Mouse (Mus musculus) layer of hippocampus, adult 2 months (tissue): ENCODE results near the gene Snap91. TPM values are rescaled to one million over a fixed set of nuclear protein-coding genes. Genes with fewer than 3 reads are reported as not detected.

ENCODE experiments used
- DNase-seq, 2 experiments: peaks; one replicate each; pipeline ENCODE4 v3.0.0; 2022; ENCODE audit warnings: low spot score in 2 of 2
- H3K27ac ChIP-seq: fragments of 200-600 bp; 2 replicates; pipeline ENCODE4 v1.8.1; 2022
- H3K4me3 ChIP-seq: fragments of 200-600 bp; 2 replicates; pipeline ENCODE4 v1.8.1; 2022; ENCODE audit warnings: mild to moderate bottlenecking
- CTCF ChIP-seq: fragments of 200-600 bp; conservative IDR thresholded peaks from 2 replicates; pipeline ENCODE4 v1.8.1; 2022; ENCODE audit warnings: antibody characterized with exemption, mild to moderate bottlenecking, moderate library complexity
- total RNA-seq, 2 experiments: library from RNA; stranded (reverse); gene quantifications; 2 replicates each; pipeline ENCODE4 v1.2.3; 2021

The Snap91 gene
- total RNA-seq, 2 experiments from 2014 or later, result 395 to 402 TPM

GRCm38 (mm10) chr9:86799099-86799498 lies 81.4 kb downstream of the Snap91 start:
- H3K4me3 ChIP-seq, result no peak overlapping the region
- DNase-seq, result no peak
- no peak for TF ChIP-seq CTCF
- H3K27ac ChIP-seq, result no peak overlapping the region

- TF ChIP-seq CTCF, result no peak
- H3K4me3 ChIP-seq, result no peak overlapping the region
- H3K27ac ChIP-seq, result 0 out of 2 replicates have a peak overlapping the region, but pooled peaks have one; percentile 7
- no peak for DNase-seq
These were observed 81.8 kb downstream of the Snap91 start for GRCm38 (mm10) chr9:86798686-86799085.

GRCm38 (mm10) chr9:86798129-86798528 lies 82.3 kb downstream of the Snap91 start:
- TF ChIP-seq CTCF, result no peak
- H3K27ac ChIP-seq, result no peak overlapping the region
- H3K4me3 ChIP-seq, result no peak overlapping the region
- DNase-seq, result no peak

GRCm38 (mm10) chr9:86797553-86797952 lies 82.9 kb downstream of the Snap91 start:
- H3K27ac ChIP-seq, result no peak overlapping the region
- no peak overlapping the region for H3K4me3 ChIP-seq
- no peak for DNase-seq
- no peak for TF ChIP-seq CTCF

GRCm38 (mm10) chr9:86795236-86795635 lies 85.2 kb downstream of the Snap91 start:
- no peak for DNase-seq
- Histone ChIP-seq H3K4me3 (no peak overlapping the region), H3K27ac (no peak overlapping the region)
- TF ChIP-seq CTCF, result no peak

- TF ChIP-seq CTCF, result no peak
- no peak for DNase-seq
- Histone ChIP-seq H3K4me3 (no peak overlapping the region), H3K27ac (no peak overlapping the region)
These were observed 88.5 kb downstream of the Snap91 start for GRCm38 (mm10) chr9:86791927-86792326.

- DNase-seq, result no peak
- TF ChIP-seq CTCF, result no peak
- Histone ChIP-seq H3K27ac (no peak overlapping the region), H3K4me3 (no peak overlapping the region)
These were observed 91.3 kb downstream of the Snap91 start for GRCm38 (mm10) chr9:86789186-86789585.

GRCm38 (mm10) chr9:86782836-86783235 lies 97.6 kb downstream of the Snap91 start:
- no peak overlapping the region for H3K4me3 ChIP-seq
- H3K27ac ChIP-seq, result no peak overlapping the region
- no peak for DNase-seq
- TF ChIP-seq CTCF, result no peak

GRCm38 (mm10) chr9:86781426-86781825 lies 99.0 kb downstream of the Snap91 start:
- DNase-seq, result no peak
- Histone ChIP-seq H3K27ac (no peak overlapping the region), H3K4me3 (no peak overlapping the region)
- TF ChIP-seq CTCF, result no peak

GRCm38 (mm10) chr9:86778212-86778611 lies 102.2 kb downstream of the Snap91 start:
- no peak for DNase-seq
- H3K4me3 ChIP-seq, result no peak overlapping the region
- no peak overlapping the region for H3K27ac ChIP-seq
- no peak for TF ChIP-seq CTCF

GRCm38 (mm10) chr9:86777309-86777708 lies 103.1 kb downstream of the Snap91 start:
- no peak for TF ChIP-seq CTCF
- no peak overlapping the region for H3K4me3 ChIP-seq
- H3K27ac ChIP-seq, result no peak overlapping the region
- DNase-seq, result no peak

- no peak for TF ChIP-seq CTCF
- Histone ChIP-seq H3K4me3 (no peak overlapping the region), H3K27ac (no peak overlapping the region)
- peak in 1 of 2 experiments; percentile 3 for DNase-seq
These were observed 105.1 kb downstream of the Snap91 start for GRCm38 (mm10) chr9:86775374-86775773.

- DNase-seq, result no peak
- H3K27ac ChIP-seq, result no peak overlapping the region
- H3K4me3 ChIP-seq, result no peak overlapping the region
- no peak for TF ChIP-seq CTCF
These were observed 106.5 kb downstream of the Snap91 start for GRCm38 (mm10) chr9:86773996-86774395.

GRCm38 (mm10) chr9:86772897-86773296 lies 107.6 kb downstream of the Snap91 start:
- H3K27ac ChIP-seq, result no peak overlapping the region
- no peak for TF ChIP-seq CTCF
- DNase-seq, result no peak
- no peak overlapping the region for H3K4me3 ChIP-seq

- H3K4me3 ChIP-seq, result no peak overlapping the region
- TF ChIP-seq CTCF, result no peak
These were observed 113.5 kb downstream of the Snap91 start for GRCm38 (mm10) chr9:86766991-86767390.

More at GRCm38 (mm10) chr9:86766991-86767390, 113.5 kb downstream of the Snap91 start:
- no peak for DNase-seq
- H3K27ac ChIP-seq, result no peak overlapping the region
